Mouse (Mus musculus) Patski (cell line): ENCODE data around the gene Krt27. TPM values are rescaled to one million over a fixed set of nuclear protein-coding genes. Genes with fewer than 3 reads are reported as not detected.

ENCODE experiments used
- ATAC-seq: fragments of 100-300 bp; one replicate; pipeline ENCODE4 v1.8.0; 2021
- CTCF ChIA-PET: fragments of 350-600 bp; sonication (Branson Sonifier 250); formaldehyde crosslinking; loops from one replicate; lab custom pipeline; 2022; ENCODE audit warnings: inconsistent platforms; lab: Charles Lee
- POLR2A ChIA-PET: fragments of 350-600 bp; sonication (Branson Sonifier 250); formaldehyde crosslinking; loops from one replicate; lab custom pipeline; 2022; ENCODE audit warnings: antibody characterized with exemption, inconsistent platforms; lab: Charles Lee
- DNase-seq: peaks from one replicate; pipeline ENCODE4 v3.0.0-alpha.2; 2011; ENCODE audit warnings: low read depth, low spot score
- H3K27me3 ChIP-seq: fragments of 371-371 bp; one replicate; pipeline ENCODE4 v1.5.1; 2021
- CTCF ChIP-seq: fragments of 100-300 bp; IDR thresholded peaks from one replicate; pipeline ENCODE4 v1.5.1; 2021
- in situ Hi-C: fragments of 300-500 bp; cut with MboI; formaldehyde crosslinking; loops from 3 replicates; pipeline ENCODE4 v1.11.1; 2018; ENCODE audit warnings: low pct_unique_long_range_greater_than_20kb, mixed read lengths
- polyA plus RNA-seq: library from polyadenylated mRNA; unstranded; gene quantifications from one replicate; pipeline ENCODE4 v1.2.3, GENCODE M21; 2021

The Krt27 gene
- polyA plus RNA-seq, 1 experiment from 2014 or later, result not detected

- ChIA-PET POLR2A (no interaction called here), CTCF (no interaction called here)
- ATAC-seq (no peak), DNase-seq (no peak)
- in situ Hi-C loops, result no loop called here
- no peak for TF ChIP-seq CTCF
- peaks cover 22% of the 10 kb centered on the region for H3K27me3 ChIP-seq
These were observed 17.5 kb downstream of the Krt27 start for GRCm38 (mm10) chr11:99333426-99333825.

DNA sequence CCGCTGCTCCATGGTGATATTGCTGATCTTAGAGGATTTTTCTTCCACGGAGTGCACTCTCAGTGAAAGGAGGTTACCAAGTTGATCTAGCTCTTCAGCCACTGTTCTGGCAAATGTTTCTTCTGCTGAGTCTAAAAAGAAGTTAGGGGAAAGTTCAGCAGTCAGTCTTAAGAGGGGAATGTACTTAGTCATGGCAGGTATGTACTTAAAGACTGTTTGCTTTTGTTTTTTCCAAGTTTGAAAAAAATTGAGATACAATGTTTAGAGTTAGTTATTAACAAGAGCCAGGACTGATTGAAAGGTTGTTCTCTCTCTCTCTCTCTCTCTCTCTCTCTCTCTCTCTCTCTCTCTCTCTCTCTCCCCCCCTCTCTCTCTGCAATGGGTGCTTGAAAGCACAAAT, 21.2 kb downstream of the Krt27 start:
- ATAC-seq, result no peak
- no peak for TF ChIP-seq CTCF
- peaks cover 29% of the 10 kb centered on the region for H3K27me3 ChIP-seq
- in situ Hi-C loops, result no loop called here
- ChIA-PET POLR2A (no interaction called here), CTCF (no interaction called here)
- DNase-seq, result no peak

DNA sequence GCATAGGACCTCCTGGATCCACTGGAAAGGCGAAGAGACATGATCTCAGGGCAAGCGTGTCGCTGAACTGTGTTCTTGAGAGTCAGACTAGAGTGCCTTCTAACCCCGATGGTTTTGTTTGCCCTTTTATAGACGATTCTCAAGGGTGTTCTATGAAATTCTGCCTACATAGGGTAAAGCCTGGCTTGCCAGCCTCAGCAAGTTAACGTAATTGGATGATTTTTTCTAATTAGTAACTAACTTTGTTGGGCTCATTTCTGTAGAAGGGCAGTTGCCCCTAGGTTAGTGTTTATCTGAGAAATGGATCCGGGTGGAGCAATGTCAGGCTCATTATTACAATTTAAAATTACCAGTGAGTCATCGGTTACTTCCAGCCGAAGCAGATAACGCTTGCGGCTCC, 28.1 kb downstream of the Krt27 start, which contains the start of gene Krt25:
Gene Krt25 (minus strand): TSS at position 101 of the 400 bp plus-strand sequence.
- in situ Hi-C loops, result no loop called here
- ATAC-seq, result no peak
- POLR2A ChIA-PET, result no interaction called here

GRCm38 (mm10) chr11:99321094-99321493, 29.8 kb downstream of the Krt27 start:
- CTCF ChIA-PET, result interaction anchor here (0.9 kb wide), 1 partner anchor 10 kb away, joined by 3 read pairs; no protein-coding TSS in a partner anchor
- DNase-seq (no peak), ATAC-seq (no peak)
- in situ Hi-C loops, result no loop called here
- POLR2A ChIA-PET, result no interaction called here
- TF ChIP-seq CTCF, result no peak
- H3K27me3 ChIP-seq, result peaks cover 4% of the 10 kb centered on the region

More for the DNA sequence above, 28.1 kb downstream of the Krt27 start, which contains the start of gene Krt25:
- no peak for TF ChIP-seq CTCF
- peaks cover 7% of the 10 kb centered on the region for H3K27me3 ChIP-seq
- CTCF ChIA-PET, result no interaction called here
- no peak for DNase-seq

DNA sequence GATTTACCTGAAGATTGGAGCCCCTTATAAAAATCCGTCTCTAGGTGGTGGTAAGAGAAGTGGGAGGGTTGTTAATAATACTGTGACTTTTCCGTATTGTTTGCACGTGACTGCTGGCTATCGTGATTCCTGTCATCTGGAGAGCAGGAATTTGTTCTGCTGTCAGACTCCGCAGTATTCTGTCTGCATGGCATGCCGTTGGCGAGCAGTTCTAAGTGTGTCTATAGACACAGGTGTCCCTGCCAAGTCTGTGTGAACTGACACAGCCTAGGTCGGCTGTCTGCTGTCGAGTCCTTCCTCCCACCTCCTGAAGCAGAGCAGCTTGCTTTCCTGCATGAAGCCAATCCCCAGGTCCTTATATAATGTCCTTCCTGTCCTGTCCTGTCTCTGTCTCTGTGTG, 31.8 kb downstream of the Krt27 start:
- CTCF ChIA-PET, result no interaction called here
- H3K27me3 ChIP-seq, result peaks cover 4% of the 10 kb centered on the region

GRCm38 (mm10) chr11:99316543-99316942, 34.4 kb downstream of the Krt27 start:
- ATAC-seq (no peak), DNase-seq (no peak)
- in situ Hi-C loops, result no loop called here
- no peak for TF ChIP-seq CTCF
- ChIA-PET CTCF (no interaction called here), POLR2A (no interaction called here)
- peaks cover 8% of the 10 kb centered on the region for H3K27me3 ChIP-seq

More for the DNA sequence above, 31.8 kb downstream of the Krt27 start:
- ATAC-seq (no peak), DNase-seq (no peak)
- in situ Hi-C loops, result no loop called here
- POLR2A ChIA-PET, result no interaction called here
- no peak for TF ChIP-seq CTCF

GRCm38 (mm10) chr11:99314594-99314993, 36.3 kb downstream of the Krt27 start:
- ATAC-seq (no peak), DNase-seq (no peak)
- ChIA-PET POLR2A (no interaction called here), CTCF (no interaction called here)
- TF ChIP-seq CTCF, result no peak
- in situ Hi-C loops, result loop anchor here (5.0 kb wide), 1 partner anchor 53 kb away; no protein-coding TSS in a partner anchor
- H3K27me3 ChIP-seq, result peaks cover 5% of the 10 kb centered on the region

GRCm38 (mm10) chr11:99310882-99311281, 40.0 kb downstream of the Krt27 start:
- DNase-seq (no peak), ATAC-seq (no peak)
- TF ChIP-seq CTCF, result peak; percentile 62
- ChIA-PET CTCF (interaction anchor here (0.7 to 1.7 kb wide), 6 partner anchors 11 to 188 kb away, joined by 3 to 6 read pairs (median 3); no protein-coding TSS in a partner anchor), POLR2A (no interaction called here)
- in situ Hi-C loops, result loop anchor here (5.0 kb wide), 1 partner anchor 56 kb away; no protein-coding TSS in a partner anchor
- H3K27me3 ChIP-seq, result peaks cover 5% of the 10 kb centered on the region

DNA sequence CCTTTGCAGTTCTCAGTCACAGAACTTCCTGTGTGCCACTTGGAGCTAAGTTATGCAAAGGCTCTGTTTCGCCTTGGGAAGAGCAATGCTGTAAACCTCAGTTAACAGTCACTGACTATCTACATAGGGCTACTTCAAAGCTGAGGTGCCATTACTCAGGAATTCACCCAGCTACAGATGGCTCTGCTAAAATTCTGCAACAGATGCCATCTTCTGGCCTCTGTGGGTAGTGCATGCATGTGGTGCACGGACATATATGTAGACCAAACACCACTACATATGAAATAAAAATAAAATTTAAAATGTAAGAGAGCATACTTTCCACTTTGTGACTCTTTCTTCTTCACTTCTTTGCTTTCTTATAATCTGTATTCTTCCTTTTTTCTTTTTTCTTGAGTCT, 43.3 kb downstream of the Krt27 start:
- in situ Hi-C loops, result no loop called here
- ChIA-PET POLR2A (no interaction called here), CTCF (interaction anchor here (0.8 to 1.5 kb wide), 2 partner anchors 13 to 58 kb away, joined by 3 to 4 read pairs; no protein-coding TSS in a partner anchor)
- ATAC-seq, result no peak
- TF ChIP-seq CTCF, result peak; percentile 52
- DNase-seq, result no peak
- no peaks in the 10 kb centered on the region for H3K27me3 ChIP-seq

Other genes with a start within 250 kb of the Krt27 start
- gene Ccr7, start 196.0 kb downstream of the Krt27 start, polyA plus RNA-seq, result 0.12 TPM
- 135 TPM for gene Smarce1, start 120.1 kb downstream of the Krt27 start, polyA plus RNA-seq
- gene Krt222, start 107.0 kb downstream of the Krt27 start, polyA plus RNA-seq, result 0.14 TPM
- not detected for gene Krt24, start 65.8 kb downstream of the Krt27 start, polyA plus RNA-seq
- not detected for gene Krt25, start 28.2 kb downstream of the Krt27 start, polyA plus RNA-seq
- gene Krt26, start 13.1 kb downstream of the Krt27 start, polyA plus RNA-seq, result not detected
- gene Krt28, start 23.8 kb upstream of the Krt27 start, polyA plus RNA-seq, result not detected
- 7.2 TPM for gene Krt10, start 38.3 kb upstream of the Krt27 start, polyA plus RNA-seq
- not detected for gene Krt12, start 71.2 kb upstream of the Krt27 start, polyA plus RNA-seq
- gene Krt20, start 87.0 kb upstream of the Krt27 start, polyA plus RNA-seq, result not detected
- gene Krt23, start 142.0 kb upstream of the Krt27 start, polyA plus RNA-seq, result 0.09 TPM
- gene Krt39, start 170.2 kb upstream of the Krt27 start, polyA plus RNA-seq, result 0.08 TPM
- not detected for gene Krt40, start 192.1 kb upstream of the Krt27 start, polyA plus RNA-seq
- not detected for gene Krtap3-3, start 199.8 kb upstream of the Krt27 start, polyA plus RNA-seq
- gene Krtap3-2, start 205.7 kb upstream of the Krt27 start, polyA plus RNA-seq, result not detected
- gene Gm11939, start 208.4 kb upstream of the Krt27 start, polyA plus RNA-seq, result not detected
- not detected for gene Krtap3-1, start 215.5 kb upstream of the Krt27 start, polyA plus RNA-seq
- not detected for gene Krtap1-5, start 229.9 kb upstream of the Krt27 start, polyA plus RNA-seq
- gene Krtap1-4, start 232.6 kb upstream of the Krt27 start, polyA plus RNA-seq, result not detected
- gene Krtap1-3, start 240.2 kb upstream of the Krt27 start, polyA plus RNA-seq, result not detected
- not detected for gene Krtap9-3, start 247.0 kb upstream of the Krt27 start, polyA plus RNA-seq